Mouse (Mus musculus): Measurements from ENCODE around the gene Uqcrc2. TPM values are rescaled to one million over a fixed set of nuclear protein-coding genes. Genes with fewer than 3 reads are reported as not detected.
A peak's percentile ranks its signal among the peaks of the same experiment; 100 is the strongest.

Gene Uqcrc2
- polyA plus RNA-seq, 1 experiment from 2014 or later, result 208 TPM

GRCm38 (mm10) chr7:120662079-120662478 is 27.1 kb downstream of the Uqcrc2 start:
- Histone ChIP-seq H3K27me3 (no peaks in the 10 kb centered on the region), H3K9me3 (no peaks in the 10 kb centered on the region), H3K4me2 (no peak overlapping the region), H3K4me1 (replicated peaks) (no peaks in the 10 kb centered on the region), H3K36me3 (peaks cover 33% of the 10 kb centered on the region), H3K9ac (no peak overlapping the region), H3K27ac (no peak overlapping the region), H3K4me3 (no peak overlapping the region)
- WGBS, result 92% methylated on average over 4 of the region's 4 CpGs
- ATAC-seq (ENCODE audit: low FRiP score), result no peak

GRCm38 (mm10) chr7:120670153-120670875 is 35.3 kb downstream of the Uqcrc2 start, which contains the start of gene Pdzd9:
Pdzd9 (minus strand) TSS chr7:120670343.
- peak; percentile 72 for ATAC-seq (ENCODE audit: low FRiP score)
- Histone ChIP-seq H3K9me3 (no peaks in the 10 kb centered on the region), H3K4me2 (no peak within 1 kb of the TSS), H3K27ac (no peak within 1 kb of the TSS), H3K4me1 (replicated peaks) (no peaks in the 10 kb centered on the region), H3K9ac (no peak within 1 kb of the TSS), H3K36me3 (no peaks in the 10 kb centered on the region), H3K4me3 (no peak within 1 kb of the TSS), H3K27me3 (no peaks in the 10 kb centered on the region)
- WGBS, result 25% methylated on average over 14 of the region's 14 CpGs

- no peak overlapping the region for H3K4me2 ChIP-seq
- no peaks in the 10 kb centered on the region for H3K36me3 ChIP-seq
- H3K27ac ChIP-seq, result no peak overlapping the region
- H3K27me3 ChIP-seq, result no peaks in the 10 kb centered on the region
- H3K4me3 ChIP-seq, result no peak overlapping the region
- H3K9ac ChIP-seq, result no peak overlapping the region
- no peak for ATAC-seq (ENCODE audit: low FRiP score)
- 65% methylated on average over 2 of the region's 2 CpGs for WGBS
- no peaks in the 10 kb centered on the region for H3K9me3 ChIP-seq
- H3K4me1 ChIP-seq (replicated peaks), result peaks cover 5% of the 10 kb centered on the region
These were observed 36.3 kb downstream of the Uqcrc2 start for GRCm38 (mm10) chr7:120671271-120671670.

- H3K9me3 ChIP-seq, result no peaks in the 10 kb centered on the region
- no peaks in the 10 kb centered on the region for H3K36me3 ChIP-seq
- under 1% methylated on average over 31 of the region's 44 CpGs for WGBS
- H3K27me3 ChIP-seq, result no peaks in the 10 kb centered on the region
- peak within 1 kb of the TSS; percentile 95 for H3K9ac ChIP-seq
- peaks cover 41% of the 10 kb centered on the region for H3K4me1 ChIP-seq (replicated peaks)
- H3K27ac ChIP-seq, result peak within 1 kb of the TSS; percentile 91
- peak within 1 kb of the TSS; percentile 92 for H3K4me3 ChIP-seq
- ATAC-seq (ENCODE audit: low FRiP score), result peak; percentile 97
- H3K4me2 ChIP-seq, result peak within 1 kb of the TSS; percentile 80
These were observed 42.1 kb downstream of the Uqcrc2 start, which contains the start of gene Mosmo for GRCm38 (mm10) chr7:120677001-120677643. Mosmo (plus strand) TSS chr7:120677618.

GRCm38 (mm10) chr7:120677764-120678531 is 43.0 kb downstream of the Uqcrc2 start:
- ATAC-seq (ENCODE audit: low FRiP score), result peak; percentile 68
- Histone ChIP-seq H3K4me3 (peak overlapping the region; percentile 92), H3K36me3 (no peaks in the 10 kb centered on the region), H3K4me2 (peak overlapping the region; percentile 80), H3K9me3 (no peaks in the 10 kb centered on the region), H3K27ac (peak overlapping the region; percentile 91), H3K4me1 (replicated peaks) (peaks cover 41% of the 10 kb centered on the region), H3K9ac (peak overlapping the region; percentile 95), H3K27me3 (no peaks in the 10 kb centered on the region)
- 2% methylated on average over 42 of the region's 42 CpGs for WGBS

- Histone ChIP-seq H3K27me3 (no peaks in the 10 kb centered on the region), H3K9ac (peak overlapping the region; percentile 95; the same call in 1 of the 2 replicates), H3K36me3 (no peaks in the 10 kb centered on the region), H3K4me1 (replicated peaks) (peaks cover 41% of the 10 kb centered on the region), H3K4me2 (peak overlapping the region; percentile 80), H3K27ac (no peak overlapping the region), H3K4me3 (peak overlapping the region; percentile 92), H3K9me3 (no peaks in the 10 kb centered on the region)
- 67% methylated on average over 8 of the region's 8 CpGs for WGBS
- ATAC-seq (ENCODE audit: low FRiP score), result no peak
These were observed 44.0 kb downstream of the Uqcrc2 start for GRCm38 (mm10) chr7:120679023-120679422.

- Histone ChIP-seq H3K9ac (no peak overlapping the region), H3K4me1 (replicated peaks) (peaks cover 40% of the 10 kb centered on the region), H3K27ac (no peak overlapping the region), H3K4me2 (no peak overlapping the region), H3K4me3 (no peak overlapping the region), H3K9me3 (no peaks in the 10 kb centered on the region), H3K36me3 (no peaks in the 10 kb centered on the region), H3K27me3 (no peaks in the 10 kb centered on the region)
- WGBS, result 84% methylated on average over 4 of the region's 4 CpGs
- ATAC-seq (ENCODE audit: low FRiP score), result no peak
These were observed 47.0 kb downstream of the Uqcrc2 start for GRCm38 (mm10) chr7:120682002-120682401.

GRCm38 (mm10) chr7:120684731-120685161 is 49.8 kb downstream of the Uqcrc2 start:
- 89% methylated on average over 2 of the region's 2 CpGs for WGBS
- Histone ChIP-seq H3K27me3 (no peaks in the 10 kb centered on the region), H3K9ac (no peak overlapping the region), H3K4me3 (no peak overlapping the region), H3K4me1 (replicated peaks) (peaks cover 26% of the 10 kb centered on the region), H3K4me2 (no peak overlapping the region), H3K27ac (0 out of 2 replicates have a peak overlapping the region, but pooled peaks have one; percentile 1), H3K9me3 (no peaks in the 10 kb centered on the region), H3K36me3 (no peaks in the 10 kb centered on the region)
- ATAC-seq (ENCODE audit: low FRiP score), result no peak

GRCm38 (mm10) chr7:120685227-120685626 is 50.3 kb downstream of the Uqcrc2 start:
- no peaks in the 10 kb centered on the region for H3K36me3 ChIP-seq
- H3K27me3 ChIP-seq, result no peaks in the 10 kb centered on the region
- H3K4me2 ChIP-seq, result no peak overlapping the region
- H3K4me3 ChIP-seq, result no peak overlapping the region
- H3K27ac ChIP-seq, result 0 out of 2 replicates have a peak overlapping the region, but pooled peaks have one; percentile 1
- no peaks in the 10 kb centered on the region for H3K9me3 ChIP-seq
- H3K9ac ChIP-seq, result 0 out of 2 replicates have a peak overlapping the region, but pooled peaks have one; percentile 29
- WGBS, result 89% methylated on average over 6 of the region's 6 CpGs
- peaks cover 22% of the 10 kb centered on the region for H3K4me1 ChIP-seq (replicated peaks)
- ATAC-seq (ENCODE audit: low FRiP score), result no peak

- Histone ChIP-seq H3K36me3 (peaks cover 7% of the 10 kb centered on the region), H3K27me3 (no peaks in the 10 kb centered on the region), H3K4me3 (no peak overlapping the region), H3K9me3 (no peaks in the 10 kb centered on the region), H3K4me1 (replicated peaks) (peaks cover 9% of the 10 kb centered on the region; the same call in 1 of the 2 replicates), H3K9ac (no peak overlapping the region), H3K4me2 (no peak overlapping the region), H3K27ac (no peak overlapping the region)
- ATAC-seq (ENCODE audit: low FRiP score), result no peak
- 73% methylated on average over 4 of the region's 4 CpGs for WGBS
These were observed 55.7 kb downstream of the Uqcrc2 start for GRCm38 (mm10) chr7:120690634-120691033.

GRCm38 (mm10) chr7:120693831-120694375 is 58.9 kb downstream of the Uqcrc2 start:
- 97% methylated on average over 5 of the region's 5 CpGs for WGBS
- Histone ChIP-seq H3K9ac (no peak overlapping the region), H3K27ac (no peak overlapping the region), H3K4me2 (no peak overlapping the region), H3K4me3 (no peak overlapping the region), H3K36me3 (peaks cover 13% of the 10 kb centered on the region), H3K27me3 (no peaks in the 10 kb centered on the region), H3K9me3 (no peaks in the 10 kb centered on the region), H3K4me1 (replicated peaks) (0 out of 2 replicates have a peak, but pooled peaks cover 8% of the 10 kb centered on the region)
- no peak for ATAC-seq (ENCODE audit: low FRiP score)

GRCm38 (mm10) chr7:120695196-120695595 is 60.2 kb downstream of the Uqcrc2 start:
- ATAC-seq (ENCODE audit: low FRiP score), result no peak
- WGBS, result 16% methylated on average over 6 of the region's 6 CpGs

More at GRCm38 (mm10) chr7:120695196-120695595, 60.2 kb downstream of the Uqcrc2 start:
- no peak overlapping the region for H3K4me2 ChIP-seq
- peaks cover 13% of the 10 kb centered on the region for H3K36me3 ChIP-seq
- H3K27ac ChIP-seq, result no peak overlapping the region
- 0 out of 2 replicates have a peak, but pooled peaks cover 6% of the 10 kb centered on the region for H3K4me1 ChIP-seq (replicated peaks)
- H3K4me3 ChIP-seq, result no peak overlapping the region
- H3K9ac ChIP-seq, result no peak overlapping the region
- no peaks in the 10 kb centered on the region for H3K27me3 ChIP-seq
- no peaks in the 10 kb centered on the region for H3K9me3 ChIP-seq
